Mouse (Mus musculus): ENCODE results near the gene Mfsd13b.
"Not testable (repeated sequence)": the region's sequence is repeated elsewhere in the genome, so short reads cannot be mapped to it uniquely, and the experiment has no call there.

Gene Mfsd13b

GRCm38 (mm10) chr7:120982200-120982841 is at the start of gene Mfsd13b, which contains the start of gene Cdr2:
Gene Mfsd13b, plus strand, starts transcription at chr7:120982509.
Gene Cdr2, minus strand, starts transcription at chr7:120982312.
- H3K27me3 ChIP-seq (ENCODE audit: control insufficient read depth, insufficient read depth, low read length, poor library complexity, severe bottlenecking): no peaks in the 10 kb centered on the region; the same call in 1 of the 2 replicates
- no peaks in the 10 kb centered on the region for H3K36me3 ChIP-seq (ENCODE audit: control insufficient read depth, insufficient read depth, low read length, poor library complexity, severe bottlenecking)
- peak; percentile 98 for DNase-seq (ENCODE audit: low read depth, low spot score)

GRCm38 (mm10) chr7:120933110-120933509 is 49.2 kb upstream of the Mfsd13b start:
- H3K36me3 ChIP-seq (ENCODE audit: control insufficient read depth, insufficient read depth, low read length, poor library complexity, severe bottlenecking): peaks cover 9% of the 10 kb centered on the region
- no peaks in the 10 kb centered on the region for H3K27me3 ChIP-seq (ENCODE audit: control insufficient read depth, insufficient read depth, low read length, poor library complexity, severe bottlenecking)
- no peak for DNase-seq (ENCODE audit: low read depth, low spot score)

GRCm38 (mm10) chr7:120933680-120934195 is 48.6 kb upstream of the Mfsd13b start:
- H3K27me3 ChIP-seq (ENCODE audit: control insufficient read depth, insufficient read depth, low read length, poor library complexity, severe bottlenecking): no peaks in the 10 kb centered on the region
- no peak for DNase-seq (ENCODE audit: low read depth, low spot score)
- peaks cover 9% of the 10 kb centered on the region for H3K36me3 ChIP-seq (ENCODE audit: control insufficient read depth, insufficient read depth, low read length, poor library complexity, severe bottlenecking)

- H3K27me3 ChIP-seq (ENCODE audit: control insufficient read depth, insufficient read depth, low read length, poor library complexity, severe bottlenecking): no peaks in the 10 kb centered on the region
- H3K36me3 ChIP-seq (ENCODE audit: control insufficient read depth, insufficient read depth, low read length, poor library complexity, severe bottlenecking): peaks cover 9% of the 10 kb centered on the region
- peak; percentile 72 for DNase-seq (ENCODE audit: low read depth, low spot score)
Measured at GRCm38 (mm10) chr7:120934716-120935115, 47.6 kb upstream of the Mfsd13b start.

- H3K36me3 ChIP-seq (ENCODE audit: control insufficient read depth, insufficient read depth, low read length, poor library complexity, severe bottlenecking): peaks cover 5% of the 10 kb centered on the region
- DNase-seq (ENCODE audit: low read depth, low spot score): no peak
- no peaks in the 10 kb centered on the region for H3K27me3 ChIP-seq (ENCODE audit: control insufficient read depth, insufficient read depth, low read length, poor library complexity, severe bottlenecking)
Measured at GRCm38 (mm10) chr7:120936522-120936921, 45.8 kb upstream of the Mfsd13b start.

GRCm38 (mm10) chr7:120938206-120938605 is 44.1 kb upstream of the Mfsd13b start:
- Histone ChIP-seq H3K36me3 (ENCODE audit: control insufficient read depth, insufficient read depth, low read length, poor library complexity, severe bottlenecking) (peaks cover 5% of the 10 kb centered on the region), H3K27me3 (ENCODE audit: control insufficient read depth, insufficient read depth, low read length, poor library complexity, severe bottlenecking) (no peaks in the 10 kb centered on the region)
- no peak for DNase-seq (ENCODE audit: low read depth, low spot score)

- peaks cover 3% of the 10 kb centered on the region for H3K36me3 ChIP-seq (ENCODE audit: control insufficient read depth, insufficient read depth, low read length, poor library complexity, severe bottlenecking)
- DNase-seq (ENCODE audit: low read depth, low spot score): no peak
- H3K27me3 ChIP-seq (ENCODE audit: control insufficient read depth, insufficient read depth, low read length, poor library complexity, severe bottlenecking): no peaks in the 10 kb centered on the region
Measured at GRCm38 (mm10) chr7:120940343-120940742, 42.0 kb upstream of the Mfsd13b start.

- Histone ChIP-seq H3K27me3 (ENCODE audit: control insufficient read depth, insufficient read depth, low read length, poor library complexity, severe bottlenecking) (no peaks in the 10 kb centered on the region), H3K36me3 (ENCODE audit: control insufficient read depth, insufficient read depth, low read length, poor library complexity, severe bottlenecking) (peaks cover 3% of the 10 kb centered on the region)
- DNase-seq (ENCODE audit: low read depth, low spot score): no peak
Measured at GRCm38 (mm10) chr7:120941214-120941613, 41.1 kb upstream of the Mfsd13b start.

- H3K36me3 ChIP-seq (ENCODE audit: control insufficient read depth, insufficient read depth, low read length, poor library complexity, severe bottlenecking): peaks cover 3% of the 10 kb centered on the region; the same call in 1 of the 2 replicates
- DNase-seq (ENCODE audit: low read depth, low spot score): no peak
- H3K27me3 ChIP-seq (ENCODE audit: control insufficient read depth, insufficient read depth, low read length, poor library complexity, severe bottlenecking): no peaks in the 10 kb centered on the region
Measured at GRCm38 (mm10) chr7:120942506-120942905, 39.8 kb upstream of the Mfsd13b start.

- no peaks in the 10 kb centered on the region for H3K27me3 ChIP-seq (ENCODE audit: control insufficient read depth, insufficient read depth, low read length, poor library complexity, severe bottlenecking)
- DNase-seq (ENCODE audit: low read depth, low spot score): no peak
- no peaks in the 10 kb centered on the region; the same call in none of the 2 replicates for H3K36me3 ChIP-seq (ENCODE audit: control insufficient read depth, insufficient read depth, low read length, poor library complexity, severe bottlenecking)
Measured at GRCm38 (mm10) chr7:120943936-120944509, 38.3 kb upstream of the Mfsd13b start.

- not testable (repeated sequence) for H3K27me3 ChIP-seq (ENCODE audit: control insufficient read depth, insufficient read depth, low read length, poor library complexity, severe bottlenecking); DNase-seq (ENCODE audit: low read depth, low spot score); H3K36me3 ChIP-seq (ENCODE audit: control insufficient read depth, insufficient read depth, low read length, poor library complexity, severe bottlenecking)
Measured at GRCm38 (mm10) chr7:120953591-120953990, 28.7 kb upstream of the Mfsd13b start.

GRCm38 (mm10) chr7:120960116-120960515 is 22.2 kb upstream of the Mfsd13b start:
- Histone ChIP-seq H3K36me3 (ENCODE audit: control insufficient read depth, insufficient read depth, low read length, poor library complexity, severe bottlenecking) (no peaks in the 10 kb centered on the region), H3K27me3 (ENCODE audit: control insufficient read depth, insufficient read depth, low read length, poor library complexity, severe bottlenecking) (no peaks in the 10 kb centered on the region)
- no peak for DNase-seq (ENCODE audit: low read depth, low spot score)

GRCm38 (mm10) chr7:120960601-120961000 is 21.7 kb upstream of the Mfsd13b start:
- DNase-seq (ENCODE audit: low read depth, low spot score): peak; percentile 8
- Histone ChIP-seq H3K36me3 (ENCODE audit: control insufficient read depth, insufficient read depth, low read length, poor library complexity, severe bottlenecking) (no peaks in the 10 kb centered on the region), H3K27me3 (ENCODE audit: control insufficient read depth, insufficient read depth, low read length, poor library complexity, severe bottlenecking) (no peaks in the 10 kb centered on the region)

GRCm38 (mm10) chr7:120961893-120962292 is 20.4 kb upstream of the Mfsd13b start:
- Histone ChIP-seq H3K27me3 (ENCODE audit: control insufficient read depth, insufficient read depth, low read length, poor library complexity, severe bottlenecking) (no peaks in the 10 kb centered on the region), H3K36me3 (ENCODE audit: control insufficient read depth, insufficient read depth, low read length, poor library complexity, severe bottlenecking) (no peaks in the 10 kb centered on the region)
- DNase-seq (ENCODE audit: low read depth, low spot score): no peak

- H3K36me3 ChIP-seq (ENCODE audit: control insufficient read depth, insufficient read depth, low read length, poor library complexity, severe bottlenecking): no peaks in the 10 kb centered on the region
- H3K27me3 ChIP-seq (ENCODE audit: control insufficient read depth, insufficient read depth, low read length, poor library complexity, severe bottlenecking): no peaks in the 10 kb centered on the region
- no peak for DNase-seq (ENCODE audit: low read depth, low spot score)
Measured at GRCm38 (mm10) chr7:120963126-120963525, 19.2 kb upstream of the Mfsd13b start.
